Mouse (Mus musculus): ENCODE measurements around the gene Rnls. TPM values are rescaled to one million over a fixed set of nuclear protein-coding genes. Genes with fewer than 3 reads are reported as not detected.
A peak's percentile ranks its signal among the peaks of the same experiment; 100 is the strongest.

Rnls gene
- total and polyA plus RNA-seq, 3 experiments: not detected

DNA sequence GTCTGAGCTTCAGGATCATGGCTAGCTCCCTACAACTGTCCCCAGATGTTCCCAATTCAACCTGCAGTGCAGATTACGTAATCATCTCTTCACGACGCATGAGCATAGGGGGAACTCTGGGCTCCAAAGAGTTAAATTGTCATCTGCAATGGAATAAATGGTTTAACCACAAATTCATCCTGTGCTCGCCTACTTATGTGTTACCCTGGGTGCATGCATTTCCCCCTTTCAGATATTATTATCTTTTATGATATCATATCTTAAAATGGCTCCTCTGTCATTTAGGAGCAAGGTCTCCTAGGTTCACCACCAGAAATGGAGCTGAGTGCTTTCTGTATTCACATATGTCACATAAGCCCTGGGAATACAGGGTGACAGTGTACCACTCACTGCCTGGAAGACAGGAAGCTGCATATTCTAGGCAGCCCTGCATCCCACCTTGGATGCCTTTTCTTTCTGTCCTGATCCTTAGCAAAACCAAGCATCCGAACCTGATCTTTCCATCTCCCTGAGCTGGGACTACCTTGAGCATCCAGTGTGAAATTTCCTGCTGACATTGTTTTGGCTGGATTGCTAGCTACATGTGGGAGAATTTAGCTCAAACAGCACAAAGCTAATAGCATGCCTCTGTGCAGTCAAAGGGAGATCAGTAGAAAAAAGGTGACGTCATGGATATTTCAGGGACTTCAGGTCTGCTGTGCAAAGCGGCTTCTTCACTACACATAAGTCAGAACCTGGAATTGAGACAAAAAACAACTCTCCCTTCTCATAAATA lies 289.9 kb downstream of the Rnls start:
- peak overlapping the region; percentile 60 to 61 for H3K4me3 ChIP-seq (ENCODE audit: control insufficient read depth in 1 of 2, insufficient read depth in 1 of 2, low read depth in 2 of 2, low read length in 2 of 2)
- H3K9ac ChIP-seq (ENCODE audit: control insufficient read depth, low read depth, low read length, poor library complexity, severe bottlenecking): peak overlapping the region; percentile 74
- peak overlapping the region; percentile 96 for H3K27ac ChIP-seq (ENCODE audit: control insufficient read depth, low read depth, low read length)
- H3K27me3 ChIP-seq (ENCODE audit: control insufficient read depth in 1 of 2, insufficient read depth in 2 of 2, low read length in 2 of 2): no peaks in the 10 kb centered on the region
- H3K9me3 ChIP-seq (replicated peaks; ENCODE audit: insufficient read depth, low read length): no peaks in the 10 kb centered on the region
- peaks cover 19 to 21% of the 10 kb centered on the region in 2 experiments for H3K4me1 ChIP-seq (ENCODE audit: control insufficient read depth in 1 of 2, insufficient read depth in 2 of 2, low read length in 2 of 2)
- no peaks in the 10 kb centered on the region; the same call in 1 of the 2 replicates for H3K79me2 ChIP-seq (ENCODE audit: control insufficient read depth, insufficient read depth, low read length, poor library complexity)
- DNase-seq (ENCODE audit: low read depth, low spot score): peak; percentile 71
- TF ChIP-seq POLR2A (IDR thresholded peaks at IDR 0.05; ENCODE audit: control insufficient read depth in 1 of 2, insufficient read depth in 1 of 2, low read depth in 1 of 2, low read length in 2 of 2, poor library complexity in 1 of 2) (peak in 1 of 2 experiments; percentile 14; a peak in 2 of 4 replicates), MAFK (IDR thresholded peaks at IDR 0.05; ENCODE audit: borderline replicate concordance, low read depth, low read length) (0 out of 2 replicates have a peak, but pooled peaks have one; percentile 28), GATA1 (IDR thresholded peaks at IDR 0.05; ENCODE audit: low read depth, low read length) (peak; percentile 58; the same call in 1 of the 2 replicates), MYC (IDR thresholded peaks at IDR 0.05; ENCODE audit: low read depth, low read length) (0 out of 2 replicates have a peak, but pooled peaks have one; percentile 39), TBP (IDR thresholded peaks at IDR 0.05; ENCODE audit: low read depth, low read length) (no peak), SMC3 (IDR thresholded peaks at IDR 0.05; ENCODE audit: low read depth, low read length) (no peak), POLR2AphosphoS5 (IDR thresholded peaks at IDR 0.05; ENCODE audit: borderline replicate concordance, low read depth, low read length) (no peak), KAT2A (conservative IDR thresholded peaks at IDR 0.05; ENCODE audit: low read depth, low read length) (no peak; the same call in 1 of the 2 replicates), MXI1 (IDR thresholded peaks at IDR 0.05; ENCODE audit: low read depth, low read length) (no peak), POLR2AphosphoS2 (IDR thresholded peaks at IDR 0.05; ENCODE audit: low read length) (no peak), EP300 (IDR thresholded peaks at IDR 0.05; ENCODE audit: low read depth in 1 of 2, low read length in 2 of 2) (peak; percentile 59 to 86; a peak in 3 of 4 replicates), ZC3H11A (IDR thresholded peaks at IDR 0.05; ENCODE audit: low read depth, low read length) (peak; percentile 14; the same call in 1 of the 2 replicates), ETS1 (IDR thresholded peaks at IDR 0.05; ENCODE audit: low read depth, low read length) (peak; percentile 93), NRF1 (IDR thresholded peaks at IDR 0.05; ENCODE audit: insufficient read depth, low read depth, low read length, poor library complexity, severe bottlenecking) (peak; percentile 64), TCF12 (IDR thresholded peaks at IDR 0.05; ENCODE audit: low read depth, low read length) (peak; percentile 42; the same call in 1 of the 2 replicates), HCFC1 (IDR thresholded peaks at IDR 0.05; ENCODE audit: low read depth, low read length) (0 out of 2 replicates have a peak, but pooled peaks have one; percentile 38), ZKSCAN1 (IDR thresholded peaks at IDR 0.05; ENCODE audit: low read depth, low read length) (no peak), GABPA (IDR thresholded peaks at IDR 0.05; ENCODE audit: low read depth, low read length) (no peak), RCOR1 (IDR thresholded peaks at IDR 0.05; ENCODE audit: low read depth, low read length) (peak; percentile 58), CHD2 (IDR thresholded peaks at IDR 0.05; ENCODE audit: low read length) (no peak), TAL1 (IDR thresholded peaks at IDR 0.05; ENCODE audit: low read length) (no peak)
- H3K36me3 ChIP-seq (ENCODE audit: control insufficient read depth in 1 of 2, insufficient read depth in 2 of 2, low read length in 2 of 2): peaks cover 0 to 23% of the 10 kb centered on the region in 2 experiments; a peak in 2 of 4 replicates
